Mouse (Mus musculus) embryonic facial prominence, embryonic 12.5 days (tissue): ENCODE results near the gene E2f1. TPM values are rescaled to one million over a fixed set of nuclear protein-coding genes. Genes with fewer than 3 reads are reported as not detected.

ENCODE experiments used
- ATAC-seq: fragments of 200-750 bp; cut with Nextera tagmentation; 2 replicates; pipeline ENCODE4 v1.8.0; 2017; ENCODE audit not compliant: insufficient number of reproducible peaks, insufficient read depth, low FRiP score, low TSS enrichment
- H3K27ac ChIP-seq: fragments of 300-500 bp; sonication (generic); 2 replicates; pipeline ENCODE4 v1.5.1; 2016; ENCODE audit warnings: mild to moderate bottlenecking
- H3K27me3 ChIP-seq: fragments of 300-500 bp; sonication (generic); 2 replicates; pipeline ENCODE4 v1.6.1; 2016; ENCODE audit warnings: mild to moderate bottlenecking, moderate library complexity
- H3K36me3 ChIP-seq: fragments of 300-500 bp; sonication (generic); 2 replicates; pipeline ENCODE4 v1.6.1; 2016; ENCODE audit warnings: mild to moderate bottlenecking
- H3K4me1 ChIP-seq: fragments of 300-500 bp; sonication (generic); 2 replicates; pipeline ENCODE4 v1.6.1; 2016
- H3K4me2 ChIP-seq: fragments of 300-500 bp; sonication (generic); replicated peaks from 2 replicates; pipeline ENCODE4 v1.6.1; 2016; ENCODE audit warnings: mild to moderate bottlenecking, moderate library complexity
- H3K4me3 ChIP-seq: fragments of 300-500 bp; sonication (generic); 2 replicates; pipeline ENCODE4 v1.5.1; 2016; ENCODE audit warnings: mild to moderate bottlenecking
- H3K9ac ChIP-seq: fragments of 300-500 bp; sonication (generic); 2 replicates; pipeline ENCODE4 v1.6.1; 2016; ENCODE audit warnings: mild to moderate bottlenecking, moderate library complexity
- H3K9me3 ChIP-seq: fragments of 300-500 bp; sonication (generic); 2 replicates; pipeline ENCODE4 v1.6.1; 2016; ENCODE audit warnings: mild to moderate bottlenecking, moderate library complexity
- WGBS: fragments of 180-500 bp; shearing (Covaris S2); methylation state at CpG from one replicate; pipeline ENCODE4 v1.1.7; 2016; 5-methylcytosine and 5-hydroxymethylcytosine counted together
- polyA plus RNA-seq: library from polyadenylated mRNA; unstranded; fragments of >200 nt; fragmentation: Nextera tagmentation; extraction: Ambion mirVana; gene quantifications from 2 replicates; pipeline ENCODE4 v1.2.1, GENCODE M21; 2016

Gene E2f1
- polyA plus RNA-seq, 1 experiment from 2014 or later: 25.9 TPM

GRCm38 (mm10) chr2:154549127-154549885 is 20.4 kb downstream of the E2f1 start:
- peaks cover 31% of the 10 kb centered on the region for H3K27me3 ChIP-seq

DNA sequence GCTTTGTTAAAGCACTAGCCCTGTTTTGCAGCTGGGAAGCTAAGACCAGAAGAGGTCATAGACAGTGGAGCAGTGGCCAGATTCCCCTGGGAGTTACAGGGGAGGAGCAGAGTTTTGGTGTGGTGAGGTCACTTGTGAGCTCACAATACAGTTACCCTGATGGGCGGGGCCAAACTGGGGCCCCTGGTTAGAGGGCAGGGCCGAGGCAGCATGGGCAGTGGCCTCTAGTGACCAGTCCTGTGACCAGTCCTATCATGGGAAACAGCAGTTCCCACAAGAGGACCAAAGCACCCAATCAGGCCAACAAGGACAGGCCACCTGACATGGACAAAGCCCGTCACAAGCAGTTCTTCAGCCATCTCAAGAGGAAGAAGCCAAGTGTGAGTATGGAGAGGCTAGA is 21.0 kb downstream of the E2f1 start:
- H3K9me3 ChIP-seq: no peaks in the 10 kb centered on the region
- H3K4me2 ChIP-seq: peak overlapping the region; percentile 84
- WGBS: 50% methylated on average over 3 of the region's 3 CpGs
- ATAC-seq: no peak
- H3K27me3 ChIP-seq: peaks cover 31% of the 10 kb centered on the region
- H3K9ac ChIP-seq: no peak overlapping the region
- no peaks in the 10 kb centered on the region for H3K36me3 ChIP-seq
- H3K4me3 ChIP-seq: 0 out of 2 replicates have a peak overlapping the region, but pooled peaks have one; percentile 40
- no peak overlapping the region for H3K27ac ChIP-seq
- H3K4me1 ChIP-seq: peaks cover 28% of the 10 kb centered on the region

More at GRCm38 (mm10) chr2:154549127-154549885, 20.4 kb downstream of the E2f1 start:
- Histone ChIP-seq H3K9me3 (no peaks in the 10 kb centered on the region), H3K4me3 (peak overlapping the region; percentile 40), H3K36me3 (no peaks in the 10 kb centered on the region), H3K9ac (peak overlapping the region; percentile 50), H3K27ac (no peak overlapping the region), H3K4me1 (peaks cover 28% of the 10 kb centered on the region), H3K4me2 (peak overlapping the region; percentile 84)
- peak; percentile 49 for ATAC-seq
- WGBS: 3% methylated on average over 47 of the region's 48 CpGs

DNA sequence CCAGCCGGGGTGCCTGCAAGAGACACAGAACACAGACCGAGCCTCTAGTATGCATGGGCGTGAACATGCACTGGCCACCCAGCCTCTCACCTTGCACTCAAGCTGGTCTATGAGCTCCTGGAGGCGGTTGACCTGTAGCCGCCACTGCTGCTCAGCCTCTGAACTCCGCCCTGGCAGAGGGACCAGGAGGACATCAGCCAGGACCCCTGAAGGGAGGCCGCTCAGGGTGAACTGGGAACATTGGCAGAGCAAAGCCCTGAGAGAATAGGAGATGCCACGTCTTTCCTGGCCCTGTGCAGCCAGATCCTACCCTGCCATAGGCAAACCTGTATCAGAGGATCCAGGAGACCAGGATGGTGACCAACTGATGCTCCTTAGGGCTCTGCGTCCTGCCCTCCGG is 23.0 kb downstream of the E2f1 start, which contains the start of gene 1700003F12Rik:
TSS of gene 1700003F12Rik (plus strand) at position 375 of the 400 bp plus-strand sequence.
- Histone ChIP-seq H3K9me3 (no peaks in the 10 kb centered on the region), H3K9ac (no peak within 1 kb of the TSS), H3K4me1 (peaks cover 16% of the 10 kb centered on the region; the same call in 1 of the 2 replicates), H3K36me3 (no peaks in the 10 kb centered on the region), H3K27ac (no peak within 1 kb of the TSS), H3K4me2 (no peak within 1 kb of the TSS), H3K4me3 (no peak within 1 kb of the TSS), H3K27me3 (peaks cover 19% of the 10 kb centered on the region)
- no peak for ATAC-seq
- 92% methylated on average over 10 of the region's 10 CpGs for WGBS

DNA sequence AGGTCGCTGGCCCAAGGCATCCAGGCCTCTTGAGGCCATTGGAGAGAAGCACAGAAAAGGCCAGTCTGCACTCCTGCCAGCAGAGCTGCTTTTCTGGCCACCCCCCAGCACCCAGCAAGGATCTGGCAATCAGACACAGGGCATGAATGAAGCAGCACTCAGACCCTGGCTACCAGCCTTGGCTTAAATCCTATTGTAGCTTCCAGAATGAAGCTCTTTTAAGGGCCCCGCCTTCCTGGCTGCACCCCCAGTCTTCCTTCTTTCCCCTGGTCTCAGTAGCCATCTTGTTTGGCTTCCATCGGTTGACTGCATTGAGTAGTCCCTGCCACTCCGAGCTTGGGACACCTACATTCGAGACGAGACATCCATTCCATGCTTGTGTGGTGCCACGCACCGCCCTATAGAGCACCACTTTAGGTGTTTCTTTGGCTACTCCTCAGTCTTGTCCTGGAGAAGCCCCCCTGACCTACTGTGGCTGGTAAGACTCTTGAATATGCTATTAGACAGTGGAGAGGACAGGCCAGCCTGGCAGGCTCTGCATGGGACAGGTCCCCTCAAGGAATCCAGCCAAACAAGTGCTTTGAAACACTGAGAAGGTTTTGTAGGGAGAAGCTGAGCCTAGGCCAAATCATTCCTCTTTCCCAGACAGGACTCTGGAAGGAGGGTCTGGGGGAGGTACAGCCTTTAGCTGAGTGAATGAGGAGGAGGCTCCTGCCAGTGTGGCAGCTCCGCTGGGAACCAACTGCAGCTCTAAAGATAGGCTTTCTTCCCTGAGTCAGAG is 25.9 kb downstream of the E2f1 start:
- Histone ChIP-seq H3K9ac (no peak overlapping the region), H3K4me2 (no peak overlapping the region), H3K27ac (no peak overlapping the region), H3K4me1 (peaks cover 5% of the 10 kb centered on the region; the same call in 1 of the 2 replicates), H3K27me3 (no peaks in the 10 kb centered on the region), H3K36me3 (0 out of 2 replicates have a peak, but pooled peaks cover 3% of the 10 kb centered on the region), H3K9me3 (no peaks in the 10 kb centered on the region), H3K4me3 (no peak overlapping the region)
- 94% methylated on average over 9 of the region's 9 CpGs for WGBS
- no peak for ATAC-seq

GRCm38 (mm10) chr2:154541630-154542029 is 28.1 kb downstream of the E2f1 start:
- H3K9me3 ChIP-seq: no peaks in the 10 kb centered on the region
- no peak overlapping the region for H3K27ac ChIP-seq
- WGBS: 76% methylated on average over 2 of the region's 2 CpGs
- H3K4me2 ChIP-seq: no peak overlapping the region
- no peak for ATAC-seq
- no peaks in the 10 kb centered on the region for H3K4me1 ChIP-seq
- peaks cover 9% of the 10 kb centered on the region for H3K36me3 ChIP-seq
- H3K27me3 ChIP-seq: no peaks in the 10 kb centered on the region
- H3K9ac ChIP-seq: no peak overlapping the region
- no peak overlapping the region for H3K4me3 ChIP-seq

DNA sequence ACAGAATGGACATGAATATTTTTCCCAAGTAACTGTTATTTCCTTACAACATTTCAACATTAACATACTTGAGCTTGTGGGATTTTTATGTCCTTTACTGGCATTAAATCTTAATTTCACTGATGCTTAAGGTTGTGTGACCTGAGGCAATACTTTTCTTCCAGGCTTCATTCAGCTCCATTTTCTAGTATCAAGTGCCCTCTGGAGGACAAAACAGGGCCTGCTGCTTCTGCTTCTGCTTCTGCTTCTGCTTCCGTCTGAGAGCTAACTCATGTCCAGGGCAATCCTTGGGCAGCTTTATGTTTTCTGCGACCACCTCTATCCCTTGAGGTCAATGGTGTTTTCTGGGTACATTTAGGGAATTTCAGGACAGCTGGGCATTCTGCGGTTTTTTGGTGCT is 30.0 kb downstream of the E2f1 start:
- 77% methylated on average over 3 of the region's 3 CpGs for WGBS

GRCm38 (mm10) chr2:154538710-154539109 is 31.0 kb downstream of the E2f1 start:
- Histone ChIP-seq H3K9ac (no peak overlapping the region), H3K36me3 (peaks cover 36% of the 10 kb centered on the region), H3K27me3 (no peaks in the 10 kb centered on the region), H3K27ac (no peak overlapping the region), H3K4me2 (no peak overlapping the region), H3K4me3 (no peak overlapping the region), H3K4me1 (no peaks in the 10 kb centered on the region), H3K9me3 (no peaks in the 10 kb centered on the region)
- ATAC-seq: no peak
- 74% methylated on average over 3 of the region's 3 CpGs for WGBS

More for the DNA sequence above, 30.0 kb downstream of the E2f1 start:
- Histone ChIP-seq H3K9ac (no peak overlapping the region), H3K4me3 (no peak overlapping the region), H3K36me3 (peaks cover 26% of the 10 kb centered on the region), H3K9me3 (no peaks in the 10 kb centered on the region), H3K4me2 (no peak overlapping the region), H3K4me1 (no peaks in the 10 kb centered on the region), H3K27ac (no peak overlapping the region), H3K27me3 (no peaks in the 10 kb centered on the region)
- no peak for ATAC-seq

- WGBS: 66% methylated on average over 2 of the region's 2 CpGs
- no peaks in the 10 kb centered on the region for H3K9me3 ChIP-seq
- no peaks in the 10 kb centered on the region for H3K4me1 ChIP-seq
- H3K27me3 ChIP-seq: no peaks in the 10 kb centered on the region
- H3K4me3 ChIP-seq: no peak overlapping the region
- no peak overlapping the region for H3K9ac ChIP-seq
- H3K36me3 ChIP-seq: peaks cover 38% of the 10 kb centered on the region
- ATAC-seq: no peak
- H3K27ac ChIP-seq: no peak overlapping the region
- no peak overlapping the region for H3K4me2 ChIP-seq
Measured at GRCm38 (mm10) chr2:154538310-154538709, 31.4 kb downstream of the E2f1 start.

DNA sequence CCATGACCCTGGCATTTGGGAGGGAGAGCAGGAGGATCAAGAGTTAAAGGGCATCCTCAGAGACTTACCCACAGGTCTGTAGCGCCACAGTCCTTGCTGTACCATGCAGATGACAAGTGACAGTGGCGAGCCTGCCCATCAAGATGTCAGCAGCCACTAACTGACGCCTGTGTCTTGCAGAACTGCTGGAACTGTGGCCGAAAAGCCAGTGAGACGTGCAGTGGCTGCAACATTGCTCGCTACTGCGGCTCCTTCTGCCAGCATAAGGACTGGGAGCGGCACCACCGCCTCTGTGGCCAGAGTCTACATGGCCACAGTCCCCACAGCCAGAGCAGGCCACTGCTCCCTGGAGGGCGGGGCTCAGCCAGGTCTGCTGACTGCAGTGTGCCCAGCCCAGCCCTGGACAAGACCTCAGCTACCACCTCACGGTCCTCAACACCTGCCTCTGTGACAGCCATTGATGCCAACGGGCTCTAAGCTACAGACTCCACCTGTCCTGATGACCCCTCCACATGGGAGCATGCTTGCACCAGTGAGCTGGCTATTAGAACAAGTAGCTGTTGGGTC is 34.9 kb downstream of the E2f1 start:
- H3K9me3 ChIP-seq: no peaks in the 10 kb centered on the region
- no peak overlapping the region for H3K9ac ChIP-seq
- H3K4me1 ChIP-seq: no peaks in the 10 kb centered on the region
- H3K36me3 ChIP-seq: peaks cover 54% of the 10 kb centered on the region
- ATAC-seq: no peak
- 93% methylated on average over 12 of the region's 12 CpGs for WGBS
- no peak overlapping the region for H3K4me2 ChIP-seq
- H3K4me3 ChIP-seq: no peak overlapping the region
- H3K27ac ChIP-seq: no peak overlapping the region
- H3K27me3 ChIP-seq: no peaks in the 10 kb centered on the region

GRCm38 (mm10) chr2:154532888-154533287 is 36.8 kb downstream of the E2f1 start:
- H3K36me3 ChIP-seq: peaks cover 67% of the 10 kb centered on the region

GRCm38 (mm10) chr2:154526531-154526930 is 43.2 kb downstream of the E2f1 start:
- no peak overlapping the region for H3K4me3 ChIP-seq
- WGBS: 83% methylated on average over 3 of the region's 3 CpGs
- no peaks in the 10 kb centered on the region for H3K9me3 ChIP-seq
- no peak overlapping the region for H3K4me2 ChIP-seq
- H3K4me1 ChIP-seq: no peaks in the 10 kb centered on the region
- no peaks in the 10 kb centered on the region for H3K27me3 ChIP-seq
- ATAC-seq: no peak
- H3K36me3 ChIP-seq: peaks cover 66% of the 10 kb centered on the region
- no peak overlapping the region for H3K27ac ChIP-seq
- no peak overlapping the region for H3K9ac ChIP-seq

More at GRCm38 (mm10) chr2:154532888-154533287, 36.8 kb downstream of the E2f1 start:
- H3K4me2 ChIP-seq: no peak overlapping the region
- no peak overlapping the region for H3K4me3 ChIP-seq
- H3K27ac ChIP-seq: no peak overlapping the region
- no peaks in the 10 kb centered on the region for H3K4me1 ChIP-seq
- no peaks in the 10 kb centered on the region for H3K27me3 ChIP-seq
- 72% methylated on average over 3 of the region's 3 CpGs for WGBS
- H3K9ac ChIP-seq: no peak overlapping the region
- no peaks in the 10 kb centered on the region for H3K9me3 ChIP-seq
- ATAC-seq: no peak
